Mouse (Mus musculus) heart, postnatal 0 days (tissue): Measurements from ENCODE around the gene Abi2.

Source experiments
- CTCF ChIP-seq: IDR thresholded peaks from 2 replicates; pipeline ENCODE4 v1.5.1; 2016; ENCODE audit warnings: antibody characterized with exemption, control low read depth, low read depth
- EP300 ChIP-seq: IDR thresholded peaks from 2 replicates; pipeline ENCODE4 v1.6.1; 2016; ENCODE audit warnings: antibody characterized with exemption, low read depth

GRCm38 (mm10) chr1:60485649-60486048 lies 76.2 kb downstream of the Abi2 start:
- TF ChIP-seq EP300 = no peak
- no peak for TF ChIP-seq CTCF
